20 mouse cellular contexts compared by ENCODE assay signal in genomic region chr3:101099701-101100357, GRCm38 (mm10). TPM values are rescaled to one million over a fixed set of nuclear protein-coding genes. Genes with fewer than 3 reads are reported as not detected.
DNase-seq lines count a peak whose midpoint lies in the region; ATAC-seq and TF ChIP-seq lines count a peak whose summit lies in the region.
"Had no signal": no experiment of that assay in that cellular context is flagged by ENCODE, and none has a peak within 500 bp of the region (broad histone marks: within the 10 kb centered on the region; RNA-seq: fewer than 3 reads in every experiment).

No protein-coding gene starts in this region.

- no peaks in the 10 kb centered on the region for H3K9me3 ChIP-seq in heart, embryonic 15.5 days (replicated peaks)
- no peaks in the 10 kb centered on the region for H3K9me3 ChIP-seq in lung, postnatal 0 days (ENCODE audit: low read length)
- no peaks in the 10 kb centered on the region for H3K9me3 ChIP-seq in stomach, postnatal 0 days (ENCODE audit: control insufficient read depth, low read length)
- H3K9me3 ChIP-seq: forebrain, embryonic 13.5 days; liver, embryonic 15.5 days; megakaryocyte, embryonic 14.5 days had no signal

- DNase-seq in heart, adult 9 months (ENCODE audit: low spot score in 2 of 2): no peak
- peak; percentile 78 for DNase-seq in lung, postnatal 0 days (ENCODE audit: low spot score)
- no peak for DNase-seq in lung, postnatal 14 days
- no peak for DNase-seq in Patski (ENCODE audit: low read depth, low spot score)
- DNase-seq in stomach, postnatal 0 days (ENCODE audit: low spot score): no peak
- DNase-seq: adrenal gland, postnatal 36 days; cerebellum, adult 11-12 months; cerebellum, postnatal 14 days; kidney, adult 18-20 months; kidney, postnatal 10 days; layer of hippocampus, postnatal 36 days; midbrain, embryonic 14.5 days; right cerebral cortex, postnatal 4 days; thymus, postnatal 14 days had no signal

- H3K4me2 ChIP-seq in heart, embryonic 15.5 days: no peak overlapping the region
- no peak overlapping the region for H3K4me2 ChIP-seq in lung, postnatal 0 days (replicated peaks; ENCODE audit: low read depth, low read length)
- H3K4me2 ChIP-seq in stomach, postnatal 0 days (replicated peaks; ENCODE audit: low read depth): peak overlapping the region; percentile 31
- H3K4me2 ChIP-seq: forebrain, embryonic 13.5 days; liver, embryonic 15.5 days had no signal

- WGBS in heart, embryonic 15.5 days: 63% methylated on average over 9 of the region's 9 CpGs
- whole genome bisulfite sequencing in lung, postnatal 0 days: 44% methylated on average over 9 of the region's 9 CpGs
- WGBS in stomach, postnatal 0 days: 21% methylated on average over 9 of the region's 9 CpGs

- in situ Hi-C loops in Patski (cut with MboI; ENCODE audit: low pct_unique_long_range_greater_than_20kb): no loop called here

- H3K27me3 ChIP-seq in heart, embryonic 15.5 days: no peaks in the 10 kb centered on the region
- no peaks in the 10 kb centered on the region for H3K27me3 ChIP-seq in lung, postnatal 0 days (replicated peaks; ENCODE audit: insufficient read depth, low read length)
- no peaks in the 10 kb centered on the region for H3K27me3 ChIP-seq in Patski
- H3K27me3 ChIP-seq in stomach, postnatal 0 days (ENCODE audit: control insufficient read depth, insufficient read depth, low read length): no peaks in the 10 kb centered on the region
- H3K27me3 ChIP-seq: forebrain, embryonic 13.5 days; liver, embryonic 15.5 days had no signal

- TF ChIP-seq CTCF in lung, postnatal 0 days (IDR thresholded peaks at IDR 0.05): no peak
- no peak for TF ChIP-seq CTCF in Patski (IDR thresholded peaks at IDR 0.05)
- TF ChIP-seq CTCF in stomach, postnatal 0 days (IDR thresholded peaks at IDR 0.05; ENCODE audit: low read depth): no peak

- POLR2A ChIA-PET in Patski (lab: Charles Lee): interaction anchor here (0.8 to 1.4 kb wide), 3 partner anchors 8 to 109 kb away, joined by 3 to 10 read pairs (median 3); no protein-coding TSS in a partner anchor

- no peak overlapping the region for H3K4me3 ChIP-seq in heart, embryonic 15.5 days
- no peak overlapping the region for H3K4me3 ChIP-seq in lung, postnatal 0 days (ENCODE audit: low read depth, low read length)
- H3K4me3 ChIP-seq in stomach, postnatal 0 days (ENCODE audit: low read depth, low read length): no peak overlapping the region
- H3K4me3 ChIP-seq: erythroblast, embryonic 14.5 days; forebrain, embryonic 13.5 days; liver, embryonic 15.5 days; megakaryocyte, embryonic 14.5 days had no signal

- 0 out of 2 replicates have a peak overlapping the region, but pooled peaks have one; percentile 1 for H3K27ac ChIP-seq in heart, embryonic 15.5 days
- H3K27ac ChIP-seq in lung, postnatal 0 days (ENCODE audit: low read length): no peak overlapping the region
- H3K27ac ChIP-seq in stomach, postnatal 0 days (replicated peaks): peak overlapping the region; percentile 69; the same call in 1 of the 2 replicates
- H3K27ac ChIP-seq: forebrain, embryonic 13.5 days; liver, embryonic 15.5 days had no signal

- H3K36me3 ChIP-seq in heart, embryonic 15.5 days: no peaks in the 10 kb centered on the region
- no peaks in the 10 kb centered on the region for H3K36me3 ChIP-seq in lung, postnatal 0 days (ENCODE audit: insufficient read depth, low read length)
- no peaks in the 10 kb centered on the region for H3K36me3 ChIP-seq in stomach, postnatal 0 days (ENCODE audit: control insufficient read depth, insufficient read depth, low read length)
- H3K36me3 ChIP-seq: liver, embryonic 15.5 days had no signal

- peaks cover 45% of the 10 kb centered on the region for H3K4me1 ChIP-seq in heart, embryonic 15.5 days (replicated peaks)
- peaks cover 30% of the 10 kb centered on the region for H3K4me1 ChIP-seq in lung, postnatal 0 days (ENCODE audit: insufficient read depth, low read depth, low read length)
- H3K4me1 ChIP-seq in stomach, postnatal 0 days (replicated peaks; ENCODE audit: control insufficient read depth, insufficient read depth): peaks cover 6% of the 10 kb centered on the region
- H3K4me1 ChIP-seq: liver, embryonic 15.5 days; megakaryocyte, embryonic 14.5 days had no signal

- no peak; the same call in 1 of the 2 replicates for TF ChIP-seq EP300 in lung, postnatal 0 days (IDR thresholded peaks at IDR 0.05)
- TF ChIP-seq EP300 in stomach, postnatal 0 days (optimal IDR thresholded peaks at IDR 0.05): no peak

- H3K9ac ChIP-seq in heart, embryonic 15.5 days: no peak overlapping the region
- no peak overlapping the region for H3K9ac ChIP-seq in lung, postnatal 0 days (replicated peaks; ENCODE audit: low read depth)
- no peak overlapping the region; the same call in 1 of the 2 replicates for H3K9ac ChIP-seq in stomach, postnatal 0 days (ENCODE audit: low read length)
- H3K9ac ChIP-seq: forebrain, embryonic 13.5 days; liver, embryonic 15.5 days had no signal

- ATAC-seq in heart, embryonic 15.5 days (replicated peaks; ENCODE audit: insufficient number of reproducible peaks, insufficient read depth, low FRiP score, low read depth): no peak
- ATAC-seq in lung, postnatal 0 days: peak; percentile 62
- ATAC-seq in Patski: peak; percentile 79
- 0 out of 2 replicates have a peak, but pooled peaks have one; percentile 22 for ATAC-seq in stomach, postnatal 0 days (ENCODE audit: low FRiP score, low TSS enrichment)
- no peak for ATAC-seq in frontal cortex, adult (ENCODE audit: low TSS enrichment)
- ATAC-seq: forebrain, embryonic 13.5 days had no signal

- CTCF ChIA-PET in Patski (lab: Charles Lee): interaction anchor here (0.8 to 0.9 kb wide), 2 partner anchors 8 to 12 kb away, joined by 3 read pairs; no protein-coding TSS in a partner anchor

RNA-seq across cellular contexts. Expression of gene Ptgfrn, which starts 10.2 kb away (rescaled TPM):
- polyA plus RNA-seq in heart, embryonic 15.5 days (2015; fragmentation: Nextera tagmentation; extraction: Ambion mirVana): 5.7 and 6.0 TPM in 2 replicates
- polyA plus RNA-seq in lung, postnatal 0 days (2015; fragmentation: Nextera tagmentation; extraction: Ambion mirVana): 10.2 and 10.5 TPM in 2 replicates
- polyA plus RNA-seq in Patski (2021): 160 TPM
- polyA plus RNA-seq in stomach, postnatal 0 days (2015; fragmentation: Nextera tagmentation; extraction: Ambion mirVana): 5.3 and 5.8 TPM in 2 replicates
- polyA plus RNA-seq: erythroblast, embryonic 14.5 days had no signal

Comparison
In these comparisons a context has a peak if more than half of its experiments do, and no peak if none do; other contexts are left out.
1. ATAC-seq: peak in lung, postnatal 0 days (single experiment), Patski (single experiment) and stomach, postnatal 0 days (single experiment); none in heart, embryonic 15.5 days (single experiment) and frontal cortex, adult (single experiment).
2. RNA of gene Ptgfrn, which starts 10.2 kb away (polyA plus RNA-seq): 160 TPM in Patski (single experiment); 10.2 to 10.5 TPM in lung, postnatal 0 days, 5.3 to 5.8 TPM in stomach, postnatal 0 days and 5.7 to 6.0 TPM in heart, embryonic 15.5 days; every median in the first group is over 10 times any median in the second.